Mouse (Mus musculus): Measurements from ENCODE around the gene Smim1. TPM values are rescaled to one million over a fixed set of nuclear protein-coding genes. Genes with fewer than 3 reads are reported as not detected.

The Smim1 gene
- polyA plus RNA-seq, 1 experiment = 24.3 TPM

- WGBS = under 1% methylated on average over 59 of the region's 59 CpGs
- H3K36me3 ChIP-seq (ENCODE audit: control insufficient read depth, insufficient read depth, low read length) = peaks cover 5% of the 10 kb centered on the region
- peak within 1 kb of the TSS; percentile 96 for H3K4me3 ChIP-seq (ENCODE audit: control insufficient read depth, insufficient read depth, low read length)
- no peaks in the 10 kb centered on the region for H3K27me3 ChIP-seq (ENCODE audit: control insufficient read depth, insufficient read depth, low read length)
- no peak within 1 kb of the TSS for H3K27ac ChIP-seq (ENCODE audit: control insufficient read depth, insufficient read depth, low read length)
- H3K4me1 ChIP-seq (replicated peaks; ENCODE audit: control insufficient read depth, insufficient read depth, low read length) = peaks cover 23% of the 10 kb centered on the region
- TF ChIP-seq CTCF (IDR thresholded peaks at IDR 0.05; ENCODE audit: borderline replicate concordance, control insufficient read depth, extremely low read depth, insufficient read depth, low read length, poor library complexity) = no peak
- peak; percentile 76; the same call in 1 of the 2 replicates for TF ChIP-seq POLR2A (IDR thresholded peaks at IDR 0.05; ENCODE audit: control insufficient read depth, extremely low read depth, insufficient read depth, low read length, poor library complexity)
- DNase-seq = peak; percentile 79
Observed at GRCm38 (mm10) chr4:154011646-154012089, 14.4 kb downstream of the Smim1 start, which contains the start of gene Lrrc47. Gene Lrrc47, plus strand, starts transcription at chr4:154011731.

GRCm38 (mm10) chr4:154010907-154011645 lies 15.0 kb downstream of the Smim1 start:
- H3K27me3 ChIP-seq (ENCODE audit: control insufficient read depth, insufficient read depth, low read length) = no peaks in the 10 kb centered on the region
- 39% methylated on average over 13 of the region's 13 CpGs for WGBS
- peak overlapping the region; percentile 96 for H3K4me3 ChIP-seq (ENCODE audit: control insufficient read depth, insufficient read depth, low read length)
- no peak for DNase-seq
- H3K36me3 ChIP-seq (ENCODE audit: control insufficient read depth, insufficient read depth, low read length) = peaks cover 4% of the 10 kb centered on the region
- H3K27ac ChIP-seq (ENCODE audit: control insufficient read depth, insufficient read depth, low read length) = no peak overlapping the region
- no peak for TF ChIP-seq POLR2A (IDR thresholded peaks at IDR 0.05; ENCODE audit: control insufficient read depth, extremely low read depth, insufficient read depth, low read length, poor library complexity)
- no peak for TF ChIP-seq CTCF (IDR thresholded peaks at IDR 0.05; ENCODE audit: borderline replicate concordance, control insufficient read depth, extremely low read depth, insufficient read depth, low read length, poor library complexity)
- H3K4me1 ChIP-seq (replicated peaks; ENCODE audit: control insufficient read depth, insufficient read depth, low read length) = peaks cover 23% of the 10 kb centered on the region

GRCm38 (mm10) chr4:154007759-154008158 lies 18.3 kb downstream of the Smim1 start:
- no peak overlapping the region for H3K4me3 ChIP-seq (ENCODE audit: control insufficient read depth, insufficient read depth, low read length)
- H3K27me3 ChIP-seq (ENCODE audit: control insufficient read depth, insufficient read depth, low read length) = no peaks in the 10 kb centered on the region
- TF ChIP-seq CTCF (IDR thresholded peaks at IDR 0.05; ENCODE audit: borderline replicate concordance, control insufficient read depth, extremely low read depth, insufficient read depth, low read length, poor library complexity) (no peak), POLR2A (IDR thresholded peaks at IDR 0.05; ENCODE audit: control insufficient read depth, extremely low read depth, insufficient read depth, low read length, poor library complexity) (no peak)
- H3K27ac ChIP-seq (ENCODE audit: control insufficient read depth, insufficient read depth, low read length) = no peak overlapping the region
- H3K4me1 ChIP-seq (replicated peaks; ENCODE audit: control insufficient read depth, insufficient read depth, low read length) = peaks cover 12% of the 10 kb centered on the region
- 0 out of 2 replicates have a peak, but pooled peaks cover 4% of the 10 kb centered on the region for H3K36me3 ChIP-seq (ENCODE audit: control insufficient read depth, insufficient read depth, low read length)
- 94% methylated on average over 4 of the region's 4 CpGs for WGBS
- DNase-seq = no peak

GRCm38 (mm10) chr4:154006264-154006663 lies 19.8 kb downstream of the Smim1 start:
- Histone ChIP-seq H3K4me3 (ENCODE audit: control insufficient read depth, insufficient read depth, low read length) (no peak overlapping the region), H3K27me3 (ENCODE audit: control insufficient read depth, insufficient read depth, low read length) (no peaks in the 10 kb centered on the region), H3K4me1 (replicated peaks; ENCODE audit: control insufficient read depth, insufficient read depth, low read length) (peaks cover 4% of the 10 kb centered on the region; the same call in 1 of the 2 replicates), H3K36me3 (ENCODE audit: control insufficient read depth, insufficient read depth, low read length) (peaks cover 9% of the 10 kb centered on the region), H3K27ac (ENCODE audit: control insufficient read depth, insufficient read depth, low read length) (no peak overlapping the region)
- WGBS = 98% methylated on average over 6 of the region's 6 CpGs
- DNase-seq = no peak
- TF ChIP-seq CTCF (IDR thresholded peaks at IDR 0.05; ENCODE audit: borderline replicate concordance, control insufficient read depth, extremely low read depth, insufficient read depth, low read length, poor library complexity) = no peak
- TF ChIP-seq POLR2A (IDR thresholded peaks at IDR 0.05; ENCODE audit: control insufficient read depth, extremely low read depth, insufficient read depth, low read length, poor library complexity) = no peak

- H3K27ac ChIP-seq (ENCODE audit: control insufficient read depth, insufficient read depth, low read length) = no peak overlapping the region
- H3K27me3 ChIP-seq (ENCODE audit: control insufficient read depth, insufficient read depth, low read length) = no peaks in the 10 kb centered on the region
- WGBS = 97% methylated on average over 5 of the region's 5 CpGs
- DNase-seq = no peak
- peaks cover 9% of the 10 kb centered on the region for H3K36me3 ChIP-seq (ENCODE audit: control insufficient read depth, insufficient read depth, low read length)
- TF ChIP-seq CTCF (IDR thresholded peaks at IDR 0.05; ENCODE audit: borderline replicate concordance, control insufficient read depth, extremely low read depth, insufficient read depth, low read length, poor library complexity) = no peak
- TF ChIP-seq POLR2A (IDR thresholded peaks at IDR 0.05; ENCODE audit: control insufficient read depth, extremely low read depth, insufficient read depth, low read length, poor library complexity) = no peak
- H3K4me1 ChIP-seq (replicated peaks; ENCODE audit: control insufficient read depth, insufficient read depth, low read length) = no peaks in the 10 kb centered on the region
- no peak overlapping the region for H3K4me3 ChIP-seq (ENCODE audit: control insufficient read depth, insufficient read depth, low read length)
Observed at GRCm38 (mm10) chr4:154005488-154005887, 20.5 kb downstream of the Smim1 start.

GRCm38 (mm10) chr4:153993505-153993904 lies 32.5 kb downstream of the Smim1 start:
- no peak overlapping the region for H3K27ac ChIP-seq (ENCODE audit: control insufficient read depth, insufficient read depth, low read length)
- peaks cover 37% of the 10 kb centered on the region for H3K36me3 ChIP-seq (ENCODE audit: control insufficient read depth, insufficient read depth, low read length)
- no peak overlapping the region for H3K4me3 ChIP-seq (ENCODE audit: control insufficient read depth, insufficient read depth, low read length)
- DNase-seq = no peak
- no peaks in the 10 kb centered on the region for H3K4me1 ChIP-seq (replicated peaks; ENCODE audit: control insufficient read depth, insufficient read depth, low read length)
- WGBS = 93% methylated on average over 8 of the region's 8 CpGs
- no peaks in the 10 kb centered on the region for H3K27me3 ChIP-seq (ENCODE audit: control insufficient read depth, insufficient read depth, low read length)
- TF ChIP-seq POLR2A (IDR thresholded peaks at IDR 0.05; ENCODE audit: control insufficient read depth, extremely low read depth, insufficient read depth, low read length, poor library complexity) (no peak), CTCF (IDR thresholded peaks at IDR 0.05; ENCODE audit: borderline replicate concordance, control insufficient read depth, extremely low read depth, insufficient read depth, low read length, poor library complexity) (no peak)
